Mouse (Mus musculus) heart, postnatal 0 days (tissue): ENCODE measurements around the gene Tie1.

Experiments
- CTCF ChIP-seq: IDR thresholded peaks from 2 replicates; pipeline ENCODE4 v1.5.1; 2016; ENCODE audit warnings: antibody characterized with exemption, control low read depth, low read depth
- EP300 ChIP-seq: IDR thresholded peaks from 2 replicates; pipeline ENCODE4 v1.6.1; 2016; ENCODE audit warnings: antibody characterized with exemption, low read depth

DNA sequence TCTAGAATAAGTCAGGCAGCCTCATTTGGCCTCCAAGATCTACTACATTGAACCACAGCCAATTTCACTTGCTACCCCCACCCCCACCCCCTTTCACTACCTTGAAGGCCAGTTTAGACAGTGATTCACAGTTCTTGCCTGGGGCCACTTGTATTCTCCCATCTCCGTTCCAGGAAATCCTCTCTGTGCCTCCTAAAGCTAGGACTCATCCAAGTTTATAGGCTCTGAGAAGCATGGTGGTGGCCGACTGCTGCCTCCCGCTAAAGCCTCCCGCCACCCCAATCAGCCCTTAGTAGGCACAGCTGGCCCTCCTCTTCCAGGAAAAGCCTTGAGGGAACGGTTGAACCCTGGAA is 62.5 kb downstream of the Tie1 start:
- TF ChIP-seq CTCF: no peak
- 0 out of 2 replicates have a peak, but pooled peaks have one; percentile 29 for TF ChIP-seq EP300
